Mouse (Mus musculus) thymus, adult 2 months (tissue): ENCODE data around the gene Ubtf. TPM values are rescaled to one million over a fixed set of nuclear protein-coding genes. Genes with fewer than 3 reads are reported as not detected.
A peak's percentile ranks its signal among the peaks of the same experiment; 100 is the strongest.

ENCODE experiments used
- DNase-seq: peaks from one replicate; pipeline ENCODE4 v3.0.0; 2021
- H3K27ac ChIP-seq: fragments of 200-500 bp; 2 replicates; pipeline ENCODE4 v1.5.1; 2012; ENCODE audit warnings: low read length, control low read depth; ENCODE audit not compliant: control insufficient read depth, insufficient read depth
- H3K27me3 ChIP-seq: fragments of 200-500 bp; 2 replicates; pipeline ENCODE4 v1.6.1; 2012; ENCODE audit warnings: mild to moderate bottlenecking, low read length, moderate library complexity, mixed read lengths; ENCODE audit not compliant: control insufficient read depth, insufficient read depth
- H3K36me3 ChIP-seq: fragments of 200-500 bp; 2 replicates; pipeline ENCODE4 v1.6.1; 2012; ENCODE audit warnings: mild to moderate bottlenecking, low read length, moderate library complexity; ENCODE audit not compliant: control insufficient read depth, insufficient read depth
- H3K4me1 ChIP-seq: fragments of 200-500 bp; replicated peaks from 2 replicates; pipeline ENCODE4 v1.6.1; 2012; ENCODE audit warnings: low read length; ENCODE audit not compliant: control insufficient read depth, insufficient read depth
- H3K4me3 ChIP-seq: fragments of 200-500 bp; 2 replicates; pipeline ENCODE4 v1.5.1; 2012; ENCODE audit warnings: mild to moderate bottlenecking, low read length, control low read depth, moderate library complexity; ENCODE audit not compliant: control insufficient read depth, insufficient read depth
- CTCF ChIP-seq: fragments of 200-500 bp; IDR thresholded peaks from 2 replicates; pipeline ENCODE4 v1.5.1; 2012; ENCODE audit warnings: mild to moderate bottlenecking, control low read depth, low read length, moderate library complexity, borderline replicate concordance; ENCODE audit not compliant: control insufficient read depth, poor library complexity, insufficient read depth; ENCODE audit errors: extremely low read depth
- POLR2A ChIP-seq: fragments of 200-500 bp; IDR thresholded peaks from 2 replicates; pipeline ENCODE4 v1.6.1; 2012; ENCODE audit warnings: mild to moderate bottlenecking, low read length, control low read depth, moderate library complexity; ENCODE audit not compliant: control insufficient read depth, poor library complexity, insufficient read depth; ENCODE audit errors: extremely low read depth
- whole genome bisulfite sequencing: fragments of 180-500 bp; shearing (Covaris S2); methylation state at CpG from one replicate; pipeline ENCODE4 v1.1.7; 2018; 5-methylcytosine and 5-hydroxymethylcytosine counted together
- polyA plus RNA-seq: library from polyadenylated mRNA; depleted of rRNA; stranded (reverse); fragments of >200 nt; gene quantifications from 2 replicates; pipeline ENCODE4 v1.2.3, GENCODE M21; 2012

Gene Ubtf
- polyA plus RNA-seq, 1 experiment: 59.7 TPM

DNA sequence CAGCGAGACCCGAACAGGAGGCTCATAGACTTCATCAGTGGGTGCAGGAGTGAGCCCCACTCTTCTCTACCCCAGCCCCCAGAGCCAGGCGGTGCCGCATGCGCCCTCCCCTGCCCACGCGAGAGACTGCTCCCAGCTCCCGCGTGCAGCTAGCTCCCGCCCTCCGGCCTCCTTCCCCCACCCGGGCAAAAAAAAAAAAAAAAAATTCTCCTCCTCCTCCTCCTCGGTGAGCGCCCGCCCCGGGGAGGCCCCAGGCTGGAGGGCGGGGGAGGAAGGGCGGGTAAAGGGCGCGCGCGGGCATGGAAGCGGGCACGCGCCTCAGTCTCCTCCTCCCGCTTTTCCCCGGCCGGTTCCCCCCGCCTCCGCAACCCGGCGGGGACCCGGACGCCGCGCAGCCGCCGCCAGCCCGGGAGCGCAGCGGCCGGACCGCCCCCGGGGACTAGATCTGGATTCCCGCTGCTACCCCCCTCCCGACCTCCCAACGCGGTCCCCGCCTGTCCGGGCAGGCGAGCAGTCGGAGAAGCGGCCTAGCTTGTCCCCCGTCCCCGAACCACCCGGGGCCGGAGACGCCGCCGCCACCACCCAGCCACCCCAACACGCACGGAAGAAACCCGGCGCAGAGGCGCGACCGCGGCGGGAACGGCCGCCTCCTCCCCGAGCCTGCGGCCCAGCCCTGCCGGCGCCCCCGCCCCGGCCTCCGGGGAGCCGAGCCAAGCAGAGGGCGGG lies 2.8 kb downstream of the Ubtf start:
- H3K27ac ChIP-seq: peak overlapping the region; percentile 93
- H3K4me1 ChIP-seq: peaks cover 15% of the 10 kb centered on the region
- peak overlapping the region; percentile 99 for H3K4me3 ChIP-seq
- H3K36me3 ChIP-seq: peaks cover 29% of the 10 kb centered on the region
- WGBS: 1% methylated on average over 74 of the region's 80 CpGs
- no peaks in the 10 kb centered on the region for H3K27me3 ChIP-seq
- peak; percentile 93 for DNase-seq
- peak; percentile 80 for TF ChIP-seq POLR2A
- no peak; the same call in 1 of the 2 replicates for TF ChIP-seq CTCF

DNA sequence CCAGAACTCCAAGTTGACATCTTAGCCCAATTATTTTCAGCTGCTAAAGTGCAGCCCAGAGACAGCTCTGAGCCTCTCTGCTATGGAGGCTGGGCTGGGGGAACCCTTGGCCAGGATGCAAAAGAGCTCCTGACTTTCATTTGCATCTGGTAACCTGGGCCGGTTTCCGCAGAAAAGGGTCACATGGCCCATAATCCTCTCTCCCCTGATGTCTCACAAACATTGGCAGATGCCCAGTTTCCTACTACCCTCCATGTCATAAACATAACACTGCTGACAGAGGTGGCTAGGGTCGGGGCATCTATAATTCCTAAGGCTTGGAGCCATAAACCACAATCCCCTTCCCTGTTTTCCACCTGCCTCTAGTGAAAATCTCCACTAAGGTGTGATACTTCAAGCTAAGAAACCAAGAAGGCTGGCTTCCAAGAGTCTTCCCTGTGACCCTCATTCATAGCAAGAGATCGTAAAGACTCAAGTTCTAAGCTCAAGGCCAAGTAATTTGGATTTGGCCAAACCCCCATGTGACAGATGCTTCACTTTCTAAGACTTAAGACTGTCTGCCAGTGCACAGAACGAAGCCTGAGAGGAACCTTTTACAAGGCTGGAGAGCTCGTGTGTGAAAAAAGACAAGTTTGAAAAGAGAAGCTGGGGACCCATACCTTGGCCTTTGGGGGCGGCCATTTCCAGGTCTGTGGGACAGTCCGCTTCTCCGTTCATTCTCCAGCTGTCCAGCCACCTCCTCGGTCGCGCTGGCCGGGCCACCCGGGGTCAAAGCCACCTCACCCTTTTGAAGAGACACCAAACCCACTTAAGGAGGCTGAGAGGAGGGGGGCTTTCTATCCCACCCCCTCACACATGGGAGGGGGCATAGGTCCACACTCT lies 3.6 kb downstream of the Ubtf start:
- DNase-seq: no peak
- Histone ChIP-seq H3K27ac (peak overlapping the region; percentile 11; the same call in 1 of the 2 replicates), H3K4me1 (peaks cover 15% of the 10 kb centered on the region), H3K4me3 (peak overlapping the region; percentile 99), H3K36me3 (peaks cover 29% of the 10 kb centered on the region), H3K27me3 (no peaks in the 10 kb centered on the region)
- no peak for TF ChIP-seq CTCF
- TF ChIP-seq POLR2A: no peak
- WGBS: 21% methylated on average over 14 of the region's 14 CpGs

DNA sequence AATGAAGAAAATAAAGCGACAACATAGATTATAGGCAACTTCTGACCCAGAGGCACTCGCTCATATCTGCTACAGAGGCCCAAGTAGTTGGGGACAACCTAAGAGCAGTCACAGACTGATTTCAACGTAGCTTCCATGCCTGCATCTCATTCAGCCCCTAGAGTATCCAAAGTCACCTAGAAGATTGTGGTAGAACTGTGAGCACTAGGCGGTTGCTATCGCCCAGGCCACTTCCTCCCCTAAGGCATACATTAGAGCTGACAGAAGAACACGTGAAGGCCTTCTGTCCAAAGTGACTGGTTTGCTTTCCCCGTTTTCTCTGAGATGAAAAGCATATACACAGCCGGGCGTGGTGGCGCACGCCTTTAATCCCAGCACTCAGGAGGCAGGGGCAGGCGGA lies 5.2 kb downstream of the Ubtf start:
- H3K4me3 ChIP-seq: no peak overlapping the region
- H3K27me3 ChIP-seq: no peaks in the 10 kb centered on the region
- no peak overlapping the region for H3K27ac ChIP-seq
- no peak for DNase-seq
- H3K4me1 ChIP-seq: peaks cover 16% of the 10 kb centered on the region
- 93% methylated on average over 12 of the region's 12 CpGs for WGBS
- H3K36me3 ChIP-seq: peaks cover 29% of the 10 kb centered on the region
- TF ChIP-seq CTCF (no peak), POLR2A (no peak)

DNA sequence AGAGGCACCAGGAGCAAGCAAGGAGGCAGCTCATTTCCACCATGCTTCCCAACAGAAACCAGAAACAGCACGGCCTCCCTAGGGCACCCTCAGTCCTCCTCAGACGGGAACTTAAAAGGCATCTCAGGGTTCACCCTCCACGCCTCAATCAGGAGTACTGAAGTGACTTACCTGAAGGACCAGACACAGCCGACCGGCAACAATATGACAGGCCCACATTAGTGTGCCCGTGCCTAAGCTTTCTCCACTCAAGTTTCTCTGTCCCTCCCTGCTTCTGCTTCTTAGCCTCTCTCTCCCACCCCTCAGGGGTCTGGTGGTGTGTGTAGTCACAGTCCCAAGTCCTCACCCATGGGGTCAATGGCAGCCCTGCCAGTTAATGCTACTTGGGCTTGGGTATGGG lies 7.0 kb downstream of the Ubtf start:
- Histone ChIP-seq H3K27me3 (no peaks in the 10 kb centered on the region), H3K4me3 (no peak overlapping the region), H3K27ac (no peak overlapping the region), H3K36me3 (peaks cover 36% of the 10 kb centered on the region), H3K4me1 (peaks cover 21% of the 10 kb centered on the region)
- 97% methylated on average over 6 of the region's 6 CpGs for WGBS
- TF ChIP-seq CTCF: no peak
- TF ChIP-seq POLR2A: no peak
- no peak for DNase-seq

DNA sequence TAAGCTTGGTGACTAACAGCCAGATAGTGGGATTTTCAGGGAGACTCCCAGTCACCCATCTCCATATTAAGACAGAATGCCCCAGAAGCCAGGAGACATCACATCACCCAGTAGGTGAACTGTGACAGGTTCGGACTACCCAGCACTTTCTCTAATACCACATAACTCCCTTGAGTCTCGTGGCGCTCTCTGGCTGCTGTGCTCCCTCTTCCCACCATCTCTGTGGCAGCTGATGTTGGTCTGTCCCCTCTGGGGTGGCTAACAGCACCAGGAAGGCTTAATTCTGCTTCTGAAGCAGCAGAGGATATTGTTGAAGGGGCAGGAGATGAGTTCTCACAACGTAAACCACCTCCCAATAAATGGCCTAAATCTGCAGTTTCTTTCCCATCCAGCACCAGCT lies 7.6 kb downstream of the Ubtf start:
- Histone ChIP-seq H3K4me1 (peaks cover 21% of the 10 kb centered on the region), H3K27me3 (no peaks in the 10 kb centered on the region), H3K4me3 (no peak overlapping the region), H3K36me3 (peaks cover 41% of the 10 kb centered on the region), H3K27ac (no peak overlapping the region)
- DNase-seq: no peak
- no peak for TF ChIP-seq CTCF
- TF ChIP-seq POLR2A: no peak
- 96% methylated on average over 4 of the region's 4 CpGs for WGBS

DNA sequence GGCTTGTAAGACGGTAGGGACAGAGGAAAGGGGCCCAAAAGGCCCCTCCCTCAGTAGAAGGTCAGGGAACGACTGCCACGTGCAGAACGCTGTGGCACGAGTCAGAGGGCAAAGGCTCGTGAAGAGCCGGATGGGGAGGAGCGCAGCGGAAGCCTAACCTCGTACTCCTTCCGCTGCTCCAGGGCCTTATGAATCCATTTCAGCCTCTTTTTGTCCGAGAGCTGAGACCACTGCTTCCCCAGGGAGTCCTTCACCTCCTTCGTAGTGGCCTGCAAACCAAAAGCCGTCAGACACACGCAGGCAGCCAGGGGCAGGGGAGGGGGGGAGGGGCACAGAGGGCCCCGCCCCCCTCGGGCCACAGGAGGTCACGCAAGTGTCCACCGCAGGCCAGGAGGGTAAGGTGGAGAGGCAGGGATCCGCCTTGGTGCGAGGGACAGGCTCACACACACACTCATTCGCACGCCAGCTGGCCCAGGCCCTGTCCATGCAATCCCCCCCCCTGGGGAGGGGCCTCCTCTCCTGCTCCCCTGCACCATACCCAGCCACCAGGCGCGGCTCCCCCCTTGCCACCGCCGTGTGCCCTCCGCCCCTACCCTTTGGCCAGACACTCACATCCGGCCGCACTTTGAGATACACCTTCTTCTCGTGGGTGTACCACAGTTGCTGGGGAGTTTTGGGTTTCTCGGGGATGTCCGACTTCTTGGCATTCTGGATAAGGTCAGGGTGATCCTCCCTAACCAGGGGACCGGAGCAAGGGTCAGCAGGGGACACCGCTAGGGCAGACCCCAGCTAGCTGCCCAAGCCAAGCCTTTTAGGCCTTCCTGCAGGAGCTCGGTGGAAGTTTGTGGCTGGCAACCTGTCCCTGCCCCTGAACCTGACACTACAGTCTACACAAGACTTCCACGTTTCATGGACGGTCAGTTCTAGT lies 8.5 kb downstream of the Ubtf start:
- no peak overlapping the region for H3K27ac ChIP-seq
- H3K4me3 ChIP-seq: no peak overlapping the region
- TF ChIP-seq POLR2A (no peak), CTCF (no peak)
- WGBS: 91% methylated on average over 38 of the region's 38 CpGs
- DNase-seq: no peak
- peaks cover 17% of the 10 kb centered on the region for H3K4me1 ChIP-seq
- no peaks in the 10 kb centered on the region for H3K27me3 ChIP-seq
- peaks cover 51% of the 10 kb centered on the region for H3K36me3 ChIP-seq
